Mouse (Mus musculus): ENCODE results near the gene Phf24. TPM values are rescaled to one million over a fixed set of nuclear protein-coding genes. Genes with fewer than 3 reads are reported as not detected.

Phf24 gene
- polyA plus RNA-seq (2012; rRNA removed) = 34.9 and 36.9 TPM in 2 replicates

GRCm38 (mm10) chr4:42916617-42917401 lies at the start of gene Phf24:
Gene Phf24, plus strand, starts transcription at chr4:42916660.

GRCm38 (mm10) chr4:42874134-42874533 lies 42.3 kb upstream of the Phf24 start, which contains the start of gene Fam205c:
Gene Fam205c, minus strand, starts transcription at chr4:42874234.

GRCm38 (mm10) chr4:42949676-42950051 lies 33.2 kb downstream of the Phf24 start, which contains the start of gene Dnajb5:
Gene Dnajb5, plus strand, starts transcription at chr4:42949814.

GRCm38 (mm10) chr4:42969304-42969703 lies 52.8 kb downstream of the Phf24 start, which contains the start of gene 1700022I11Rik:
Gene 1700022I11Rik, plus strand, starts transcription at chr4:42969604.

Other genes starting within 250 kb of the Phf24 start
- 0.33 TPM in 1 of 2 replicates, not detected in the other for gene 4930578G10Rik, start 181.1 kb upstream of the Phf24 start, polyA plus RNA-seq (2012; rRNA removed)
- gene Ccl19, start 160.1 kb upstream of the Phf24 start, polyA plus RNA-seq (2012; rRNA removed) = not detected in 2 replicates
- gene Ccl21a, start 142.7 kb upstream of the Phf24 start, polyA plus RNA-seq (2012; rRNA removed) = 0.75 and 7.0 TPM in 2 replicates
- 0.02 TPM in 1 of 2 replicates, not detected in the other for gene Fam205a1, start 62.8 kb upstream of the Phf24 start, polyA plus RNA-seq (2012; rRNA removed)
- 0.05 and 0.08 TPM in 2 replicates for gene Gm12394, start 59.9 kb upstream of the Phf24 start, polyA plus RNA-seq (2012; rRNA removed)
- not detected in 2 replicates for gene Fam205c, start 42.4 kb upstream of the Phf24 start, polyA plus RNA-seq (2012; rRNA removed)
- 83.1 and 86.5 TPM in 2 replicates for gene Dnajb5, start 33.2 kb downstream of the Phf24 start, polyA plus RNA-seq (2012; rRNA removed)
- 0.17 TPM in 1 of 2 replicates, not detected in the other for gene 1700022I11Rik, start 52.9 kb downstream of the Phf24 start, polyA plus RNA-seq (2012; rRNA removed)
- 264 and 266 TPM in 2 replicates for gene Vcp, start 83.8 kb downstream of the Phf24 start, polyA plus RNA-seq (2012; rRNA removed)
- gene Fancg, start 93.8 kb downstream of the Phf24 start, polyA plus RNA-seq (2012; rRNA removed) = 33.7 and 37.4 TPM in 2 replicates
- gene Pigo, start 109.2 kb downstream of the Phf24 start, polyA plus RNA-seq (2012; rRNA removed) = 28.4 and 32.4 TPM in 2 replicates
- 122 and 139 TPM in 2 replicates for gene Stoml2, start 115.0 kb downstream of the Phf24 start, polyA plus RNA-seq (2012; rRNA removed)
- 42.0 and 42.6 TPM in 2 replicates for gene Fam214b, start 129.6 kb downstream of the Phf24 start, polyA plus RNA-seq (2012; rRNA removed)
- gene Unc13b, start 142.3 kb downstream of the Phf24 start, polyA plus RNA-seq (2012; rRNA removed) = 56.3 and 60.9 TPM in 2 replicates

All from central nervous system, embryonic 14 days (tissue).